Mouse (Mus musculus) olfactory bulb, adult 2 months (tissue): ENCODE measurements around the gene Igbp1.

Source experiments
- CTCF ChIP-seq: fragments of 200-500 bp; IDR thresholded peaks from 2 replicates; pipeline ENCODE4 v1.5.1; 2012; ENCODE audit warnings: low read depth, mild to moderate bottlenecking, low read length, moderate library complexity; ENCODE audit not compliant: insufficient read depth
- POLR2A ChIP-seq: fragments of 200-500 bp; IDR thresholded peaks from 2 replicates; pipeline ENCODE4 v1.6.1; 2012; ENCODE audit warnings: mild to moderate bottlenecking, low read depth, low read length, moderate library complexity; ENCODE audit not compliant: insufficient read depth

DNA sequence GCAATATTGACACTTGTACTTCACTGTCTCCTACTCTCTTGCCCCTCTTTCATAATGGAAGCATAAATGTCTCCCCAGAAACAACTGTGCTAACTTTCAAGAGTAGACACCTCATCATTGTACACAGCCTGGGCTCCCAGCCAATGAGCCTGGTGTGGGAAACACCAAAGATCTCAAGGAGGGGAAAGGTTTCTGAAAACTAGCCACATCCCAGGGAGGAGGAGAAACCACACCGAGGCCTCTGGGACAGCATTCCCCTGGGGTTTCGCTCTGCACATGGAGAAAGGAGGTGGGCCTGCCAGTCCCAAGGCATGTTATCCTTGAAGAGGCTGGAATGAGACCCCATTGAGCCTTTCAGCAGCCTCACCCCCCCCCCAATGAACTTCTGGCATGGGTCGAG lies 24.0 kb upstream of the Igbp1 start:
- TF ChIP-seq CTCF (no peak), POLR2A (no peak)
